Mouse (Mus musculus): ENCODE measurements around the gene Rab26. TPM values are rescaled to one million over a fixed set of nuclear protein-coding genes. Genes with fewer than 3 reads are reported as not detected.

Rab26 gene
- total and polyA plus RNA-seq, 3 experiments, result 0.10 to 0.39 TPM; not detected in 1

DNA sequence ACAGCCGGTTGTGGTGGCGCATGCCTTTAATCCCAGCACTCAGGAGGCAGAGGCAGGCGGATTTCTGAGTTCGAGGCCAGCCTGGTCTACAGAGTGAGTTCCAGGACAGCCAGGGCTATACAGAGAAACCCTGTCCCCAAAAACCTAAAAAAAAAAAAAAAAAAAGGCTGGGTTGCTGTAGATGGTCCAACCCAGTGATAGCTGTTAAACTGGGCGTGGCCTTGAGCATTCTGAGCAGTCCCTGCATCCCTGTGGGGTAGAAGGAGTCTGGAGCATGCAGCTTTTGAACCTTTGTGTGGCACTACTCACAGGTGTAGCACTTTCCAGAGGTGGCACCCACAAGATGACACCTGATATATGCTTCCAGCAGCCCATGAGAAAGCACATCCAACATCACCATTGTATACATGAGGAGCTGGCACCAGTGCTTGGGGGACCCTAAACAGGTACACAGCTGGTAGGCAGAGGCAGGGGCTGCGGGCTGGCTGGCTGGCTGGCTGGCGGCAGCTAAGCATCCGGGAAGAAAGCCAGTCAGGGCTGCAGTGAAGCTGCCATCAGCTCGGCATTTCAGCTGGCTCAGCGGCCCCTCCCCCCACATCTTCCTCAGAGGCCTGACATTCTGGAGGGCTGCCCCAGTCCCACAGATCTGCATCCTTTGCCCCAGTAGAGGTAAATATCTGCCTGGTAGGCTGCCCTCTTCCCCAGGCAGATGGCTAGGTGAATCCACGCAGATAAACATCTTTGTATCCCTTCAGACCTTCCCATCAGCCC lies 48.7 kb downstream of the Rab26 start:
- no peak overlapping the region for H3K4me3 ChIP-seq
- no peak overlapping the region for H3K9ac ChIP-seq (ENCODE audit: low read depth, low read length)
- H3K27ac ChIP-seq, result no peak overlapping the region
- H3K4me1 ChIP-seq (ENCODE audit: control insufficient read depth, insufficient read depth, low read length), result no peaks in the 10 kb centered on the region
- TF ChIP-seq CTCF (IDR thresholded peaks at IDR 0.05) (no peak), POLR2A (IDR thresholded peaks at IDR 0.05; ENCODE audit: insufficient read depth, low read depth, low read length) (no peak), EP300 (IDR thresholded peaks at IDR 0.05; ENCODE audit: insufficient read depth, low read depth, low read length) (no peak)
- no peaks in the 10 kb centered on the region for H3K36me3 ChIP-seq (ENCODE audit: control insufficient read depth, insufficient read depth, low read length)
- no peaks in the 10 kb centered on the region for H3K79me2 ChIP-seq (replicated peaks; ENCODE audit: control insufficient read depth, insufficient read depth, low read length)
- intact Hi-C loops (cut with DNase I), result no loop called here
- peaks cover 6% of the 10 kb centered on the region for H3K27me3 ChIP-seq (ENCODE audit: control insufficient read depth, insufficient read depth, low read length)
- DNase-seq, result no peak
- WGBS, result 45% methylated on average over 11 of the region's 11 CpGs

DNA sequence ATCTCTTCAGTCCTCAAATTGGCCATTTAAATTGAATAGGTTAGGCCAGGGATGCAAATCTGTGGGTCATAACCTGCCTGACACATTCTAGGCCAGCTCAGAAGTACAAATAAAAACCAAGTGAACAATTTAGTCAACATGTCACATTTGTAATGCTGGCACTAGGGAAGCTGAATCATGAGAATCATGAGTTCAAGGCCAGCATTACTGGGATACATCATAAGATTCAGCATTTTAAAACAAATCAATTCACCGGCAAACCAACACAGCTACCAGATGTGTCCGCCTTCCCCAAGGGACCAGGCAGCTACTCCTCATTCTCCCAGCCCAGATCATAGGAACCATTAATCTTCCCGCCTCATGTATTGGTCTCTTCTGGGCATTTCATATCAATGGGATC lies 50.5 kb downstream of the Rab26 start:
- no peak overlapping the region for H3K9ac ChIP-seq (ENCODE audit: low read depth, low read length)
- H3K36me3 ChIP-seq (ENCODE audit: control insufficient read depth, insufficient read depth, low read length), result no peaks in the 10 kb centered on the region
- no peaks in the 10 kb centered on the region for H3K27me3 ChIP-seq (ENCODE audit: control insufficient read depth, insufficient read depth, low read length)
- H3K27ac ChIP-seq, result no peak overlapping the region
- H3K79me2 ChIP-seq (replicated peaks; ENCODE audit: control insufficient read depth, insufficient read depth, low read length), result no peaks in the 10 kb centered on the region
- DNase-seq, result no peak
- H3K4me3 ChIP-seq, result no peak overlapping the region
- intact Hi-C loops (cut with DNase I), result no loop called here
- 88% methylated on average over 3 of the region's 3 CpGs for WGBS
- H3K4me1 ChIP-seq (ENCODE audit: control insufficient read depth, insufficient read depth, low read length), result no peaks in the 10 kb centered on the region
- TF ChIP-seq CTCF (IDR thresholded peaks at IDR 0.05) (no peak), EP300 (IDR thresholded peaks at IDR 0.05; ENCODE audit: insufficient read depth, low read depth, low read length) (no peak), POLR2A (IDR thresholded peaks at IDR 0.05; ENCODE audit: insufficient read depth, low read depth, low read length) (no peak)

DNA sequence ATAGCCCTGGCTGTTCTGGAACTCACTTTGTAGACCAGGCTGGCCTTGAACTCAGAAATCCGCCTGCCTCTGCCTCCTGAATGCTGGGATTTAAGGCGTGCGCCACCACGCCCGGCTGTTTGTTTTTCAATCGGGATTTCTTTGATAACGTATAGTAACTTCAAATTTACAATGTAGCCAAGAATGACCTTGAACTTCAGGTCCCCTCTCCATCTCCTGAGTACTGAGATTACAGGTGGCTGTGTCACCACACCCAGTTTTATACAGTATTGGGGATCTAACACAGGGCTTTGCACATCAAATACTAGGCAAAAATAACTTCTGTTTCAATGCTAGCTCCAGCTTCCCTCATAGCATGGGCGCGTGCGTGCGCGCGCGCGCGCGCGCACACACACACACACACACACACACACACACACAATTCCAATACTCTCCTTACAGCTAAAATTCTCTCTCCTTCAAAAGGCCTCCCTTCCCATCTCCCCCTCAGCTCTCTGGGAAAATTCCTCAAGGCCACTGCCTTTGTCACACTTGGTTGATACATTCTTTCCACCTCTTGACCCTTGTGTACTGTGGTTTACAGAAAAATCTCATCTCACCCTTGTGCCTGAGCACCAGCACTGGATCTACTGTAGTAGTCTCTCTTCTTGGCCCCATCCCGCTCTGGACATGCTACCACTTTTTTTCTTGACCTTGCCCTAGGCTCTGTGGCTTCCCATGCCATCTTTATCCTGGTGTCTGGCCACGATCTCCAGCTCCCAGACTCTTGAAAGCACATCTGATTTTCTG lies 52.8 kb downstream of the Rab26 start:
- intact Hi-C loops (cut with DNase I), result no loop called here
- peaks cover 4% of the 10 kb centered on the region for H3K4me1 ChIP-seq (ENCODE audit: control insufficient read depth, insufficient read depth, low read length)
- H3K27ac ChIP-seq, result no peak overlapping the region
- WGBS, result 93% methylated on average over 20 of the region's 20 CpGs
- no peaks in the 10 kb centered on the region for H3K27me3 ChIP-seq (ENCODE audit: control insufficient read depth, insufficient read depth, low read length)
- H3K9ac ChIP-seq (ENCODE audit: low read depth, low read length), result no peak overlapping the region
- H3K79me2 ChIP-seq (replicated peaks; ENCODE audit: control insufficient read depth, insufficient read depth, low read length), result no peaks in the 10 kb centered on the region
- TF ChIP-seq CTCF (IDR thresholded peaks at IDR 0.05), result no peak
- no peak for TF ChIP-seq EP300 (IDR thresholded peaks at IDR 0.05; ENCODE audit: insufficient read depth, low read depth, low read length)
- TF ChIP-seq POLR2A (IDR thresholded peaks at IDR 0.05; ENCODE audit: insufficient read depth, low read depth, low read length), result no peak
- DNase-seq, result no peak
- no peak overlapping the region for H3K4me3 ChIP-seq
- H3K36me3 ChIP-seq (ENCODE audit: control insufficient read depth, insufficient read depth, low read length), result no peaks in the 10 kb centered on the region

DNA sequence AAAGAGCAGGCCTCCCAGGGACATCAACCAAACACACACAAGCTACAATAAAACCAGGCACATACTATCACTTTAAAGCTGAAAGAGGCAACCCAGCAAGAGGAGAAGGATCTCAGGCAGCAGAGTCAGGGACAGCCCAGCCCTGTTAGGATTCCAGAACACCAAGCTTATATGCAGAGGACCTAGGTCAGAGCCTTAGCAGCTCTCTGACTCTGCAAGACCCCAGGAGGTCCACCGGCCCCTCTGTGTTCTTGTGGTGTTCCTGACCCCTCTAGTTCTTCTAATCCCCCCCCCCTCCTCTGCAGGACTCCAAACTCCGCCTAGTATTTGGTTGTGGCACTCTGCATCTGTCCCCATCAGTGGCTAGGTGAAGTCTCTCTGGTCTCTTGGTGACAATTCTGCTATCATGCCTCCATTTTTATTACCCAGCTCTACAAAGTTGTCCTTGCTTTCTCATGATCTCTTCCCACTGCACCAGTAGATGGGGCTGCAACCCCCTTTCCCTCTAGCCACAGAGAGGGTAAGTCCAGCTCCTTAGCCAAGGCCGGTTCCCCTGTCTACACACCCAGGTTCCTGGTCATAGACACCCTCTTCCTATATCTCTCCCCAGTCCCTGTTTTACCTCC lies 53.7 kb downstream of the Rab26 start:
- DNase-seq, result no peak
- Histone ChIP-seq H3K79me2 (replicated peaks; ENCODE audit: control insufficient read depth, insufficient read depth, low read length) (no peaks in the 10 kb centered on the region), H3K4me1 (ENCODE audit: control insufficient read depth, insufficient read depth, low read length) (peaks cover 4% of the 10 kb centered on the region), H3K4me3 (no peak overlapping the region), H3K27me3 (ENCODE audit: control insufficient read depth, insufficient read depth, low read length) (no peaks in the 10 kb centered on the region), H3K36me3 (ENCODE audit: control insufficient read depth, insufficient read depth, low read length) (no peaks in the 10 kb centered on the region), H3K27ac (no peak overlapping the region), H3K9ac (ENCODE audit: low read depth, low read length) (no peak overlapping the region)
- WGBS, result 61% methylated on average over 3 of the region's 3 CpGs
- intact Hi-C loops (cut with DNase I), result no loop called here
- TF ChIP-seq POLR2A (IDR thresholded peaks at IDR 0.05; ENCODE audit: insufficient read depth, low read depth, low read length) (no peak), EP300 (IDR thresholded peaks at IDR 0.05; ENCODE audit: insufficient read depth, low read depth, low read length) (no peak), CTCF (IDR thresholded peaks at IDR 0.05) (no peak; the same call in 1 of the 2 replicates)

DNA sequence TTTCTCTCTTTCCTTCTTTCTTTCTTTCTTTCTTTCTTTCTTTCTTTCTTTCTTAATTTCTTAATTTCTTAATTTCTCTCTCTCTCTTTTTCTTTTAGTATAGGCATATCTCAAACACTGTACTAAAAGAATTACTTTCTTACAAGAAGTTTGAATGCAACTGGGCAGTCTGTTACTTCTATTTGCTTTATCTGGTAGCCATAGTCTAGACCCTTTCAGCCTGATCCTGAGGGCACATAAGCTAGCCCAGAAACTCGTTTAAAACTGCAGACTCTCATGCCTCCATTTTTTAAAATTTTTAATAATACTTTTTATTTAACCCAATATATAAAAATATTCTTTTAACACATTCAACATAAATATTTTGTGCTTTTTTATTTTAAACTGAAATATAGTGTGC lies 54.6 kb downstream of the Rab26 start:
- Histone ChIP-seq H3K27ac (peak overlapping the region; percentile 94; the same call in 1 of the 2 replicates), H3K4me1 (ENCODE audit: control insufficient read depth, insufficient read depth, low read length) (peaks cover 4% of the 10 kb centered on the region), H3K9ac (ENCODE audit: low read depth, low read length) (no peak overlapping the region), H3K79me2 (replicated peaks; ENCODE audit: control insufficient read depth, insufficient read depth, low read length) (no peaks in the 10 kb centered on the region), H3K27me3 (ENCODE audit: control insufficient read depth, insufficient read depth, low read length) (no peaks in the 10 kb centered on the region), H3K4me3 (peak overlapping the region; percentile 67), H3K36me3 (ENCODE audit: control insufficient read depth, insufficient read depth, low read length) (no peaks in the 10 kb centered on the region)
- intact Hi-C loops (cut with DNase I), result loop anchor here (5.0 kb wide), 3 partner anchors 33 to 188 kb away; partner anchors contain the start of genes Traf7 and Zfp598
- no peak for DNase-seq
- 22% methylated on average over 1 of the region's 1 CpGs for WGBS
- no peak for TF ChIP-seq CTCF (IDR thresholded peaks at IDR 0.05)
- TF ChIP-seq POLR2A (IDR thresholded peaks at IDR 0.05; ENCODE audit: insufficient read depth, low read depth, low read length), result no peak
- TF ChIP-seq EP300 (IDR thresholded peaks at IDR 0.05; ENCODE audit: insufficient read depth, low read depth, low read length), result no peak
